Mouse (Mus musculus) embryo, embryonic 10 days (tissue): ENCODE measurements at regions not wholly inside any gene's neighbourhood (a gene's known extent, or its start where the extent isn't known, plus 50 kb on each side); places are given as distances from the start of the nearest gene placed in this dataset.

ENCODE experiments used
- DNase-seq: peaks from one replicate; pipeline ENCODE4 v3.0.0-alpha.2; 2015; ENCODE audit warnings: low spot score

GRCm38 (mm10) chr8:55754189-55754588 lies 152.6 kb downstream of the Adam29 start:
- DNase-seq: peak; percentile 45

- no peak for DNase-seq
Observed at GRCm38 (mm10) chr8:55724303-55725279, 182.2 kb downstream of the Adam29 start.

DNA sequence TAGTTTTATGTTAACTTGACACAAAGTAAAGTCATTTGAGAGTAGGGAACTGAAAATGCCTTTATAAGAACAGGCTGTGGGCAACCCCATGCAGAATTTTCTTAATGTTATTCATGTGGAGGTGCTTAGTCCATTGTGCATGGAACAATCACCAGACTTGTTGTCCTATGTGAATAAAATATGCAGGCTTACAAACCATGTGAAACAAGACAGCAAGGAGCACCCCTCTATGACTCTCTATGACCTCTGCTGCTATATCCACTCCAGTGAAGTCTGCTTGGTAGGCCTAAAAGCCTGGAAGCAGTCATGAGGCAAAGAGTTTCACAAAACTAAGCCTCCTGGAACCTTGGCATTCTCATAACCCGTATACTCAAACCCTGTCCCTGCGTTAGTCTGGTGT lies 215.0 kb downstream of the Adam29 start:
- no peak for DNase-seq

DNA sequence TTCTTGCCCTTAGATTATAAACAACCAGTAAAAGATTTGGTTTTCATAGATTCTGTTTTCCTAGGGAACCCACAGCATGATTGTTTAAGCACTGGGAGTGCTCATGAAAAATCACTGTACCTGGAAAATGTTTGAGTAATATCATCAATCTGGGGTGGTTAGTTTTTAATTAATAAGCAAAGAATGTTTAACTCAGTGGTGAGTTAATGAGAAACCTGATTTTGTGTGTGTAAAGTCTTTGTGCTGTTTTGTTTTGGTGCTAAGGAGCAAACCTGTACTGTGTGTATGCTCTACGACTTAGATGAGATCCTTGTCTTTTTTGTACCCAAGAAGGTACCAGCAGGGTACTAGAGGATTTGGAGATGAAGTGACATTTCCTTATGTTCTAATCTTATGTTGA lies 226.3 kb downstream of the Adam29 start:
- DNase-seq: no peak

- no peak for DNase-seq
Observed at GRCm38 (mm10) chr8:55638716-55639115, 268.0 kb downstream of the Adam29 start.

GRCm38 (mm10) chr8:55622399-55622798 lies 284.3 kb downstream of the Adam29 start:
- no peak for DNase-seq
